Mouse (Mus musculus) T-helper 2 cell (primary cell): Measurements from ENCODE around the gene Gpatch4.

Experiments used
- in situ Hi-C: fragments of 300-600 bp; cut with MboI, MseI; formaldehyde crosslinking; loops from one replicate; pipeline ENCODE4 v1.15.1; 2025; ENCODE audit warnings: high pct_unique_total_duplicates

The Gpatch4 gene

DNA sequence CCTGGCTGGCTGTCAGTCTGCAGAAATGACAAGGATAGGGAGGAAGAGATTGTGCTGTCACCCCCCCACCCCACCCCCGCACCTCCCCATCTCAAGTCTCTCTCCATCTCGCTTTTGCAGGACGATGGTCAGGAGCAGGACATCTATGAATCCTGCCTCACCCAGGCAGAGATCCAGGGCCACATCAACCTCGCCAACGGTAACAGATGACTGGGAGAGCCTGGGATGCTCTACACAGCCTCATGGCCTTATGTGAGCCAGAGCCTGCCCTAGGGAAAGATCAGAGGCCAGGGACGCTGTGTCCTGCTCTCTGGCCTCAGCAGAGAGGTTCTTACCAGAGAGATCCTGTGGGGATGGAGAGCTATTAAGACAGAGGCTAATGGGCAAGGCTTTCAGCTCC, 47.7 kb downstream of the Gpatch4 start:
- in situ Hi-C loops, result no loop called here

DNA sequence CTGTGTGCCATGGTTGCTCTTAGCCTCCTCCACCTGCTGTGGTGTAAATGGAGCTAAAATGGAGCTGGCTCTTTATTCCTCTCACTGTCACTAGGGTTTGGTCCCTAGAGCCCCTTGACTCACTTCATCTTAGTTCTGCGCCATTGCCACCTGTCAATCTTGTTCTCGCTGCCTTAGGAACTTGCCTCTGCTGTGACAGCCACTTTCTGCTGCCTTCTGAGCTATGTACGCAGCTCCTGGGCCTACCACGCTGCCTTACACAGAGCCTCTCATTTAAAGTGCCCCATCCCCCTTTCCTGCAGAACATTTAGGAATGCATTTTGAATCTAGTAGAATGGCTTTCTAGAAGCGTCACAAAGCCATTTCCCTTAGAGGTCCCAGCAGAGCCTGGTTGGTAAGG, 51.2 kb downstream of the Gpatch4 start:
- in situ Hi-C loops, result no loop called here

DNA sequence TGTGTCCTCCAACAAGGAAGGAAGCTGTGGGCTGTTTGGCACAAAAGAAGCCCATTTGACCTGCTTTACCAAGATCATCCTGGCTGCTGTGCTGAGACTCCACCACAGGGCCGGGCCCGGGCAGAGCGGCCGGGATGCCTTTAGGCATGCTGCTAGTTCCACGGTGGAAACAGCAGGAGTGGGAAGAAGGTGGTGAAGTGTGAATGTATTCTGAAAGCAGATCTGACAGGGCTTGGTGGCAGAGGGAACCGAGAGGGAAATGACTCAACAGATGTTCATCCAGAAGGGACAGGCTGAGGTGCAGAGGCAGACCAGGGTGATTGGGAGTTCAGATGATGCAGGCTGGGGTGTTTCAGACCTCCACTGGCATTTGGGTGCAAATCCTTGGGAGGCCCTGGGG, 54.8 kb downstream of the Gpatch4 start:
- in situ Hi-C loops, result no loop called here

DNA sequence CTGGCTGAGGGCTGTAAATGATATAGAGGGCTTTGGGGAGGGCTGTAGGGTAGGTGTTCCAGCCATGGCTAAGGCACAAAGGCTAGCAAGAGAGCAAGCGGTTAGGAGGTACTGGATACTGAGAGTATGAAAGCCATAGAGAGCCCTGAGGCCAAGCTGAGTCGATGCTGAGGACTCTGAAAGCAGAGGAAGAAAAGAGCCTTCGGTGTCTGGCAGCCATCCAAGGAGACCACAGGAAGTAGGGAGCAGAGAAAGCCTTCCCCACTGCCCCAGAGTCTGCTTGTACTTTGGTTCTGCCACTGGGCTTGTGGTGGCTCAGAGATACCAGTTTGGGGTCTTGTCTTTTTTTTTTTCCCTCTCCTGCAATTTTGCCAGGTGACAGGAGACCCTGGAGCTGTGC, 57.3 kb downstream of the Gpatch4 start:
- in situ Hi-C loops, result no loop called here

DNA sequence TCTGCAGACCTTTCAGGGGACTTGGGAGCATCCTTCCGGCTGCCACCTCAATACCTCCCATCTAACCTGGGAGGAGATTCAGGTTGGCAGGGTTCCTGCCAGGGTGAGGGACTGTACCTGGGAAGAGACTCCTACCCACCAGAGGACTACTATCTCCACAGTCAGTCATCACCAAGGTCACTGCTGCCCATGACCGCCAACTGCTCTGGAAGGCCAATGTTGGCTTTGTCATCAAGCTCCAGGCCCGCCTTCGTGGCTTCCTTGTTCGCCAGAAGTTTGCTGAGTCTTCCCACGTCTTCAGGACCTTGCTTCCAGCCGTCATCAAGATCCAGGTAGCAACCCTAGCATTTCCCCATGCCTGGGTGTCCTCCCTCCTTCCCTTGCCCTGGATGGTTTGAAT, 58.8 kb downstream of the Gpatch4 start:
- in situ Hi-C loops, result no loop called here

DNA sequence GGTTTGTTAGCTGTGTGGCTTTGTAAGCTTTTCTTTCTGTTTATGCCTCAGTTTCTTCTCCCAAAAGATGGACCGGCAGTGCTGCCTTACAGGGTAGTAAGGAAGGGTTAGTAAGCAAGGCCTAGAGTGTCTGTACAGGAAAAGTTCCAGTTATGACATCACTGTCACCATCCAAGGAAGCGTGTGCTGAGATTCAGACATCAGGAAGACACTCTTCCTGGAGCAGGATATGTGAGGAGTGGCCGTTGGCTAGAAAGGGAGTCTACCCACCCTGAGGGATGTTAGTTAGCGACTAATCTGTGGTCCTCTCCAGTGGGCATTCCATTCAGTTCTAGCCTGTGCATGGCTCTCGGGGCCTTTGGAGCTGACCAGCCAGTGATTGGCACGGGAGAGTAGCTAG, 59.3 kb downstream of the Gpatch4 start:
- in situ Hi-C loops, result no loop called here

DNA sequence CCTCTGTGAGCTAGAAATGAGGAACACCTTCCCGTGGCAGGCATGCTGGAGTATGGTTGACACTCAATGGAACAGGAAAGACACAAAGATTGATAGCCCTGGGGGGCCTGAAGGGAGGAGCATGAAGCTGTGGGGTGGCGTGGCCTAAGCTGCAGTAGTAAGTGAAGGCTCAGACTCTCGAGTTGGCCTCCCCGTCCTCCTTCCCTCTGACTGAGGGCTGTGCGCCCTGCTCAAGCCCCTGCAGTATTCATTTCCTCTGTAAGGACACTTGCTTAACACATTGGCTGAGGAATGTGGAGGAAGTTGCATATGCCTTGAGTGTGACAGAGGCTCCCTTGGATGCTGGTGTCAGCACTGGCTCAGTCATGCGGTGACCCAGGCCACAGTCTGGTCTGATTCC, 59.7 kb downstream of the Gpatch4 start:
- in situ Hi-C loops, result no loop called here
